Mouse (Mus musculus) forebrain, postnatal 0 days (tissue): ENCODE results near the gene Sult5a1. TPM values are rescaled to one million over a fixed set of nuclear protein-coding genes. Genes with fewer than 3 reads are reported as not detected.

ENCODE experiments used
- ATAC-seq: fragments of 200-750 bp; cut with Nextera tagmentation; 2 replicates; pipeline ENCODE4 v1.8.0; 2017; ENCODE audit warnings: mild to moderate bottlenecking, moderate library complexity
- DNase-seq: peaks from one replicate; pipeline ENCODE4 v3.0.0-alpha.2; 2015
- H3K27ac ChIP-seq: fragments of 300-500 bp; sonication (generic); 2 replicates; pipeline ENCODE4 v1.5.1; 2014; ENCODE audit warnings: low read depth, mild to moderate bottlenecking, antibody characterized with exemption, low read length, moderate library complexity, mixed read lengths
- H3K27me3 ChIP-seq: fragments of 300-500 bp; sonication (generic); 2 replicates; pipeline ENCODE4 v1.6.1; 2014; ENCODE audit warnings: mild to moderate bottlenecking, low read length, mixed read lengths; ENCODE audit not compliant: insufficient read depth
- H3K36me3 ChIP-seq: fragments of 300-500 bp; sonication (generic); 2 replicates; pipeline ENCODE4 v1.6.1; 2014; ENCODE audit warnings: mild to moderate bottlenecking, moderate library complexity; ENCODE audit not compliant: insufficient read depth
- H3K4me1 ChIP-seq: fragments of 300-500 bp; sonication (generic); 2 replicates; pipeline ENCODE4 v1.6.1; 2014; ENCODE audit warnings: antibody characterized with exemption; ENCODE audit not compliant: insufficient read depth
- H3K4me2 ChIP-seq: fragments of 300-500 bp; sonication (generic); 2 replicates; pipeline ENCODE4 v1.6.1; 2014; ENCODE audit warnings: low read depth, mild to moderate bottlenecking, moderate library complexity
- H3K4me3 ChIP-seq: fragments of 300-500 bp; sonication (generic); 2 replicates; pipeline ENCODE4 v1.5.1; 2014; ENCODE audit warnings: low read depth, low read length, mixed read lengths
- H3K9ac ChIP-seq: fragments of 300-500 bp; sonication (generic); 2 replicates; pipeline ENCODE4 v1.6.1; 2014; ENCODE audit warnings: mild to moderate bottlenecking
- H3K9me3 ChIP-seq: fragments of 300-500 bp; sonication (generic); 2 replicates; pipeline ENCODE4 v1.6.1; 2016; ENCODE audit warnings: low read length
- CTCF ChIP-seq: sonication (generic); IDR thresholded peaks from 2 replicates; pipeline ENCODE4 v1.5.1; 2016; ENCODE audit warnings: antibody characterized with exemption, control low read depth, low read depth
- WGBS: fragments of 180-500 bp; shearing (Covaris S2); extraction: QIAGEN DNeasy Blood & Tissue Kit; methylation state at CpG from one replicate; pipeline ENCODE4 v1.1.7; 2014; 5-methylcytosine and 5-hydroxymethylcytosine counted together
- polyA plus RNA-seq: library from polyadenylated mRNA; unstranded; fragments of >200 nt; fragmentation: Nextera tagmentation; extraction: Ambion mirVana; gene quantifications from 2 replicates; pipeline ENCODE4 v1.2.1, GENCODE M21; 2015
- total RNA-seq: library from RNA; depleted of rRNA; stranded (reverse); fragments of >200 nt; gene quantifications from 2 replicates; pipeline ENCODE4 v1.2.3, GENCODE M21; 2014

The Sult5a1 gene
- total and polyA plus RNA-seq, 2 experiments from 2014 or later, result 0.71 to 0.96 TPM

- TF ChIP-seq CTCF, result no peak
- peak overlapping the region; percentile 85 for H3K27ac ChIP-seq
- H3K4me2 ChIP-seq, result peak overlapping the region; percentile 22; the same call in 1 of the 2 replicates
- 31% methylated on average over 9 of the region's 9 CpGs for WGBS
- DNase-seq (no peak), ATAC-seq (peak; percentile 47; the same call in 1 of the 2 replicates)
- H3K9ac ChIP-seq, result 0 out of 2 replicates have a peak overlapping the region, but pooled peaks have one; percentile 15
- H3K4me3 ChIP-seq, result no peak overlapping the region
- H3K27me3 ChIP-seq, result no peaks in the 10 kb centered on the region
- no peaks in the 10 kb centered on the region for H3K36me3 ChIP-seq
- H3K4me1 ChIP-seq, result peaks cover 20% of the 10 kb centered on the region
- H3K9me3 ChIP-seq, result no peaks in the 10 kb centered on the region
Measured at GRCm38 (mm10) chr8:123135806-123136205, 22.3 kb downstream of the Sult5a1 start.

DNA sequence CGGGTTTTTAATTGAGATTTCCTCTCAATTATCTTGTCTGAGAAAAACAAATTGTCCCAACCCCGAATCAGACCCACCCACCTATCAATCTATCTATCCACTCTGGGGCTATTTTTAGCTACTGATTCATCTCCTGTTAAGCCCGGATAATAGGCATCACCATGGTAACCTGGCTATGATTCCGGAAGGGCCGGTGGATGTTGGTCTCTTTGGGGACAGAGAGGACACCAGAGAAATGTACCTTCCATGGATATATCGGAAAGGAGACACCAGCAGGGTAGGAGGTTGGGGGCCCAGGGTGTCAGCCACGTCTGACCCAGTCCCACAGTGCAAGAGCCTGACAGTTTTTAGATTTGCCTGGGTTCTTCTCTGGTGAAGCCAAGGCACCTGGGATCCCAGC, 22.7 kb downstream of the Sult5a1 start:
- peaks cover 20% of the 10 kb centered on the region for H3K4me1 ChIP-seq
- H3K9ac ChIP-seq, result 0 out of 2 replicates have a peak overlapping the region, but pooled peaks have one; percentile 15
- ATAC-seq, result peak; percentile 78
- H3K4me2 ChIP-seq, result peak overlapping the region; percentile 22; the same call in 1 of the 2 replicates
- peak overlapping the region; percentile 85 for H3K27ac ChIP-seq
- H3K27me3 ChIP-seq, result no peaks in the 10 kb centered on the region
- DNase-seq, result peak; percentile 77
- no peak for TF ChIP-seq CTCF
- H3K9me3 ChIP-seq, result no peaks in the 10 kb centered on the region
- 5% methylated on average over 7 of the region's 7 CpGs for WGBS
- no peaks in the 10 kb centered on the region for H3K36me3 ChIP-seq
- H3K4me3 ChIP-seq, result no peak overlapping the region

DNA sequence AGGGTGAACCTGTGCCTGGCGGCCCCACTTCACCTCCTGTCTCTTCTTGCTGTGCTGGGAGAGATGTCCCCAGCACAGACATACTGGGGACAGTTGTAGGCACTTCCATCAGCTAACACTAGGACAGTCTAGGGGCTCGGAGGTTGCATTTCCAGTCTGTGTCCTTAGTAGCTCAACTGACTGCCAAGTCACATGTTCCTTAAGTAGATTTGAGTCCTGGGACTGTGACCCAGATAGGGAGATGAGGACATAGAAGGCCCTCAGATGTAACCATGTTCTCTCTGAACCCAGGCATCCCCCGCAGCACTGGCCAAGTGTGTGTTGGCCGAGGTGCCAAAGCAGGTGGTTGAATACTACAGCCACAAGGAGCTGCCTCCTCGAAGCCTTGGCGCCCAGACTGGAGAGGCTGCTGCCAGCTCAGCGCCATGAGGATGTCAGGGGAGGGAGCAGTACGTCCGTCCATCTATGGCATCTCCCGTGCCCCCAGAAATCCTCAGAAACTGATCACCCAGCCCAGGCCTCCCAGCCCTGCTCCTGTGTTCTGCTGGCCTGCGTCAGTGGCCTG, 23.9 kb downstream of the Sult5a1 start:
- WGBS, result 78% methylated on average over 11 of the region's 11 CpGs
- no peak for DNase-seq
- no peaks in the 10 kb centered on the region for H3K9me3 ChIP-seq

GRCm38 (mm10) chr8:123132953-123133352, 25.2 kb downstream of the Sult5a1 start:
- H3K4me1 ChIP-seq, result peaks cover 20% of the 10 kb centered on the region
- no peak overlapping the region for H3K4me2 ChIP-seq
- no peak for ATAC-seq
- no peak overlapping the region for H3K27ac ChIP-seq
- no peak overlapping the region for H3K9ac ChIP-seq
- peak; percentile 29 for TF ChIP-seq CTCF
- H3K36me3 ChIP-seq, result no peaks in the 10 kb centered on the region
- no peak for DNase-seq
- H3K9me3 ChIP-seq, result no peaks in the 10 kb centered on the region
- WGBS, result 97% methylated on average over 2 of the region's 2 CpGs
- H3K27me3 ChIP-seq, result no peaks in the 10 kb centered on the region
- H3K4me3 ChIP-seq, result no peak overlapping the region

More for the DNA sequence above, 23.9 kb downstream of the Sult5a1 start:
- H3K27me3 ChIP-seq, result no peaks in the 10 kb centered on the region
- no peak for ATAC-seq
- no peak for TF ChIP-seq CTCF
- no peak overlapping the region for H3K4me3 ChIP-seq
- no peak overlapping the region; the same call in 1 of the 2 replicates for H3K27ac ChIP-seq
- no peak overlapping the region for H3K4me2 ChIP-seq
- H3K9ac ChIP-seq, result no peak overlapping the region
- H3K4me1 ChIP-seq, result peaks cover 20% of the 10 kb centered on the region
- H3K36me3 ChIP-seq, result no peaks in the 10 kb centered on the region

- no peaks in the 10 kb centered on the region for H3K36me3 ChIP-seq
- no peak for TF ChIP-seq CTCF
- no peak overlapping the region for H3K4me2 ChIP-seq
- H3K4me1 ChIP-seq, result peaks cover 11% of the 10 kb centered on the region
- peaks cover 8% of the 10 kb centered on the region; the same call in 1 of the 2 replicates for H3K27me3 ChIP-seq
- H3K9ac ChIP-seq, result no peak overlapping the region
- H3K9me3 ChIP-seq, result no peaks in the 10 kb centered on the region
- no peak for ATAC-seq
- H3K27ac ChIP-seq, result no peak overlapping the region
- WGBS, result 77% methylated on average over 9 of the region's 9 CpGs
- DNase-seq, result no peak
- no peak overlapping the region for H3K4me3 ChIP-seq
Measured at GRCm38 (mm10) chr8:123131041-123131440, 27.1 kb downstream of the Sult5a1 start.

DNA sequence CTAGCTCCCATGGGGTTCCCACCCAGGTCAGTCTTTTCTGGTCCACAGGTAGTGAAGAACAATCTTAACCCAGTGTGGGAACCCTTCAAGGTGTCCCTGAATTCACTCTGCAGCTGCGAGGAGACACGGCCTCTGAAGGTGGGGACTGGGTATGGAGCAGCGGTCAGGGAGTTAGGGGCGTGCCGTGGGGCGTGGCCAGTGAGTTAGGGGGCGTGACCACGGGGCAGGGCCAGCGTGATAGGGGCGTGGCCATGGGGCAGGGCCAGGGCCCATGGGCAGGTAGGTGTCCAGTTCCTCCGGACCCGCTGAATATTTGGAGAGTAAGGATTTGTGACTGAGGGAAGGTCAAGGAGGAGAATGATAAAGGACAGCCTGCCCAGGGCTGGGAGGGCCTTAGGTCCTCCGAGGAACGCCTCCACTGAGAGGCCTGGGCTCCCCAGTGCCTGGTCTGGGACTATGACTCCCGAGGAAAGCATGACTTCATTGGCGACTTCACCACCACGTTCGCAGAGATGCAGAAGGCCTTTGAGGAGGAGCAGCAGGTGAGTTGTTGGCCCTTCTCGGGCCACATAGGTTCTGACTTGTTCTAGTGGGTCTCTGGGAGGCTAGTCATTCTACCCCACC, 31.8 kb downstream of the Sult5a1 start:
- peaks cover 8% of the 10 kb centered on the region; the same call in 1 of the 2 replicates for H3K27me3 ChIP-seq
- no peaks in the 10 kb centered on the region for H3K36me3 ChIP-seq
- H3K9me3 ChIP-seq, result no peaks in the 10 kb centered on the region
- 8% methylated on average over 19 of the region's 19 CpGs for WGBS
- no peaks in the 10 kb centered on the region for H3K4me1 ChIP-seq
- H3K9ac ChIP-seq, result no peak overlapping the region
- no peak overlapping the region for H3K27ac ChIP-seq
- no peak for ATAC-seq
- TF ChIP-seq CTCF, result no peak
- no peak overlapping the region for H3K4me3 ChIP-seq
- H3K4me2 ChIP-seq, result no peak overlapping the region
- DNase-seq, result no peak

GRCm38 (mm10) chr8:123122670-123123069, 35.4 kb downstream of the Sult5a1 start:
- H3K36me3 ChIP-seq, result no peaks in the 10 kb centered on the region
- peaks cover 28% of the 10 kb centered on the region for H3K27me3 ChIP-seq
- no peak for TF ChIP-seq CTCF
- no peaks in the 10 kb centered on the region for H3K9me3 ChIP-seq
- no peak overlapping the region for H3K9ac ChIP-seq
- ATAC-seq, result no peak
- H3K4me1 ChIP-seq, result 0 out of 2 replicates have a peak, but pooled peaks cover under 1% of the 10 kb centered on the region
- DNase-seq, result no peak
- 77% methylated on average over 5 of the region's 5 CpGs for WGBS
- H3K4me3 ChIP-seq, result no peak overlapping the region
- no peak overlapping the region for H3K27ac ChIP-seq
- H3K4me2 ChIP-seq, result no peak overlapping the region
